Mouse (Mus musculus): ENCODE measurements around the gene Tstd2.

Gene Tstd2

GRCm38 (mm10) chr4:46084416-46085172 lies 53.9 kb downstream of the Tstd2 start:
- DNase-seq: no peak

- no peak for DNase-seq
These were observed 55.9 kb downstream of the Tstd2 start for GRCm38 (mm10) chr4:46082555-46082954.

GRCm38 (mm10) chr4:46080261-46080660 lies 58.2 kb downstream of the Tstd2 start:
- no peak for DNase-seq

GRCm38 (mm10) chr4:46076892-46077291 lies 61.6 kb downstream of the Tstd2 start:
- no peak for DNase-seq

GRCm38 (mm10) chr4:46075664-46076063 lies 62.8 kb downstream of the Tstd2 start:
- DNase-seq: no peak

GRCm38 (mm10) chr4:46073736-46074135 lies 64.8 kb downstream of the Tstd2 start:
- no peak for DNase-seq

- no peak for DNase-seq
These were observed 65.9 kb downstream of the Tstd2 start for GRCm38 (mm10) chr4:46072631-46073030.

- DNase-seq: no peak
These were observed 68.5 kb downstream of the Tstd2 start for GRCm38 (mm10) chr4:46069851-46070482.

GRCm38 (mm10) chr4:46068573-46068972 lies 69.9 kb downstream of the Tstd2 start:
- DNase-seq: no peak

- no peak for DNase-seq
These were observed 70.4 kb downstream of the Tstd2 start for GRCm38 (mm10) chr4:46068060-46068459.

- DNase-seq: no peak
These were observed 72.7 kb downstream of the Tstd2 start for GRCm38 (mm10) chr4:46065695-46066340.

GRCm38 (mm10) chr4:46064961-46065360 lies 73.5 kb downstream of the Tstd2 start:
- DNase-seq: no peak
